Mouse (Mus musculus): ENCODE data around the gene Akt1s1. TPM values are rescaled to one million over a fixed set of nuclear protein-coding genes. Genes with fewer than 3 reads are reported as not detected.
A peak's percentile ranks its signal among the peaks of the same experiment; 100 is the strongest.

Akt1s1 gene
- polyA plus RNA-seq, 1 experiment from 2014 or later, result 63.4 TPM

DNA sequence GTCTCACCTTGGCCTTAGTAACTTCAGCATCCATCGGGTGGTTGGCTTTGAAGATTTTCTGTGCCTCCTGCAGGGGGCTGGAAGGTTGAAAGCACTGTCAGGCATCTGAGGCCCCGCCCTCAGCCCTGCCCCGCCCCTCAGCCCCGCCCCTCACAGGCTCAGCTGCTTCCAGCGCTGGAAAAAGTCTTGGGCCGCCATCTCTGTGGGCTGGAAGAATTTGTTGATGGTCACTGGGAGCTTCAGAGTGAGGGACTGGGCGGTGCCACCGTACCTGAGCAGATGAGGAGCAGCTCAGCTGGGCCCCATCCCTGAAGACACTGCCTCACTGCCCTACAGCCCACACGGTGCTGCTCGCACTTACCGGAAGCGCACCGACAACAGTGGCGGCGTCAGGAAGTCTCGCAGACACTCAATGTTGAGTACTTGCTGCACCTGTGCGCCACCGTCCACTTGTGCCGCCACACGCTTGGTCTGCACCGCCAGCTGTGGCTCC is 52.5 kb downstream of the Akt1s1 start:
- peaks cover 26% of the 10 kb centered on the region for H3K36me3 ChIP-seq (ENCODE audit: control insufficient read depth, insufficient read depth, low read length)
- H3K27ac ChIP-seq (replicated peaks; ENCODE audit: low read depth, low read length), result peak overlapping the region; percentile 42; the same call in 1 of the 2 replicates
- peak; percentile 15; the same call in 1 of the 2 replicates for ATAC-seq (ENCODE audit: insufficient number of reproducible peaks, low FRiP score, low TSS enrichment, low read depth)
- WGBS, result 15% methylated on average over 21 of the region's 21 CpGs
- DNase-seq (ENCODE audit: low spot score), result peak; percentile 80
- H3K4me2 ChIP-seq (ENCODE audit: low read depth, severe bottlenecking), result peak overlapping the region; percentile 56
- H3K9me3 ChIP-seq (ENCODE audit: control insufficient read depth, low read length), result no peaks in the 10 kb centered on the region
- H3K9ac ChIP-seq (ENCODE audit: low read length), result no peak overlapping the region; the same call in 1 of the 2 replicates
- H3K4me3 ChIP-seq (ENCODE audit: low read depth, low read length), result peak overlapping the region; percentile 12
- no peaks in the 10 kb centered on the region for H3K27me3 ChIP-seq (ENCODE audit: control insufficient read depth, insufficient read depth, low read length)
- H3K4me1 ChIP-seq (ENCODE audit: control insufficient read depth, insufficient read depth, low read length), result peaks cover 14% of the 10 kb centered on the region

MicroRNAs encoded within 50 kb of the gene (microRNA counts, 519-probe panel; counts per million panel counts)
- not detected for microRNA mmu-miR-707

Small RNA genes within 50 kb of the gene (microRNA-seq; reads per million reads assigned to microRNA genes)
- not detected for gene Mir707

Other genes with a start within 250 kb of the Akt1s1 start
- gene Myh14, start 178.1 kb upstream of the Akt1s1 start, polyA plus RNA-seq (2014; fragmentation: Nextera tagmentation; extraction: Ambion mirVana), result 1.9 and 2.1 TPM in 2 replicates
- not detected in 2 replicates for gene Izumo2, start 140.2 kb upstream of the Akt1s1 start, polyA plus RNA-seq (2014; fragmentation: Nextera tagmentation; extraction: Ambion mirVana)
- gene Vrk3, start 100.6 kb upstream of the Akt1s1 start, polyA plus RNA-seq (2014; fragmentation: Nextera tagmentation; extraction: Ambion mirVana), result 36.8 and 38.2 TPM in 2 replicates
- gene Zfp473, start 97.9 kb upstream of the Akt1s1 start, polyA plus RNA-seq (2014; fragmentation: Nextera tagmentation; extraction: Ambion mirVana), result 3.2 and 3.8 TPM in 2 replicates
- 81.7 and 82.6 TPM in 2 replicates for gene Nup62, start 32.9 kb upstream of the Akt1s1 start, polyA plus RNA-seq (2014; fragmentation: Nextera tagmentation; extraction: Ambion mirVana)
- gene Il4i1, start 32.6 kb upstream of the Akt1s1 start, polyA plus RNA-seq (2014; fragmentation: Nextera tagmentation; extraction: Ambion mirVana), result 1.1 TPM in 2 replicates
- gene Atf5, start 32.3 kb upstream of the Akt1s1 start, polyA plus RNA-seq (2014; fragmentation: Nextera tagmentation; extraction: Ambion mirVana), result 2.1 and 2.3 TPM in 2 replicates
- gene Tbc1d17, start 88 bp downstream of the Akt1s1 start, polyA plus RNA-seq (2014; fragmentation: Nextera tagmentation; extraction: Ambion mirVana), result 60.9 and 69.0 TPM in 2 replicates
- 31.0 and 31.2 TPM in 2 replicates for gene Pnkp, start 8.1 kb downstream of the Akt1s1 start, polyA plus RNA-seq (2014; fragmentation: Nextera tagmentation; extraction: Ambion mirVana)
- gene Ptov1, start 20.8 kb downstream of the Akt1s1 start, polyA plus RNA-seq (2014; fragmentation: Nextera tagmentation; extraction: Ambion mirVana), result 410 and 427 TPM in 2 replicates
- gene Med25, start 43.7 kb downstream of the Akt1s1 start, polyA plus RNA-seq (2014; fragmentation: Nextera tagmentation; extraction: Ambion mirVana), result 79.2 and 80.5 TPM in 2 replicates
- 14.8 and 16.0 TPM in 2 replicates for gene Fuz, start 47.1 kb downstream of the Akt1s1 start, polyA plus RNA-seq (2014; fragmentation: Nextera tagmentation; extraction: Ambion mirVana)
- gene Ap2a1, start 80.5 kb downstream of the Akt1s1 start, polyA plus RNA-seq (2014; fragmentation: Nextera tagmentation; extraction: Ambion mirVana), result 77.0 and 78.8 TPM in 2 replicates
- 0.13 TPM in 1 of 2 replicates, not detected in the other for gene Tsks, start 94.2 kb downstream of the Akt1s1 start, polyA plus RNA-seq (2014; fragmentation: Nextera tagmentation; extraction: Ambion mirVana)
- 17.5 and 22.1 TPM in 2 replicates for gene Cpt1c, start 125.9 kb downstream of the Akt1s1 start, polyA plus RNA-seq (2014; fragmentation: Nextera tagmentation; extraction: Ambion mirVana)
- gene Prmt1, start 137.6 kb downstream of the Akt1s1 start, polyA plus RNA-seq (2014; fragmentation: Nextera tagmentation; extraction: Ambion mirVana), result 332 and 334 TPM in 2 replicates
- gene Irf3, start 148.7 kb downstream of the Akt1s1 start, polyA plus RNA-seq (2014; fragmentation: Nextera tagmentation; extraction: Ambion mirVana), result 73.9 and 83.5 TPM in 2 replicates
- gene Bcl2l12, start 149.7 kb downstream of the Akt1s1 start, polyA plus RNA-seq (2014; fragmentation: Nextera tagmentation; extraction: Ambion mirVana), result 91.7 and 91.9 TPM in 2 replicates
- 52.0 and 60.3 TPM in 2 replicates for gene Scaf1, start 167.4 kb downstream of the Akt1s1 start, polyA plus RNA-seq (2014; fragmentation: Nextera tagmentation; extraction: Ambion mirVana)
- 20.8 and 21.0 TPM in 2 replicates for gene Rras, start 169.0 kb downstream of the Akt1s1 start, polyA plus RNA-seq (2014; fragmentation: Nextera tagmentation; extraction: Ambion mirVana)
- 18.5 and 20.0 TPM in 2 replicates for gene Prr12, start 203.9 kb downstream of the Akt1s1 start, polyA plus RNA-seq (2014; fragmentation: Nextera tagmentation; extraction: Ambion mirVana)
- gene Nosip, start 213.4 kb downstream of the Akt1s1 start, polyA plus RNA-seq (2014; fragmentation: Nextera tagmentation; extraction: Ambion mirVana), result 70.2 and 73.9 TPM in 2 replicates
- gene Prrg2, start 213.7 kb downstream of the Akt1s1 start, polyA plus RNA-seq (2014; fragmentation: Nextera tagmentation; extraction: Ambion mirVana), result 22.1 and 24.6 TPM in 2 replicates
- 220 and 245 TPM in 2 replicates for gene Rcn3, start 243.2 kb downstream of the Akt1s1 start, polyA plus RNA-seq (2014; fragmentation: Nextera tagmentation; extraction: Ambion mirVana)